Mouse (Mus musculus): ENCODE measurements around the gene Col28a1.

The Col28a1 gene

GRCm38 (mm10) chr6:8192517-8192916 is at the start of gene Col28a1:
Gene Col28a1 (minus strand): TSS chr6:8192617.
- in situ Hi-C loops (cut with MboI) = no loop called here

GRCm38 (mm10) chr6:8228596-8228995 is 36.2 kb upstream of the Col28a1 start:
- in situ Hi-C loops (cut with MboI) = no loop called here

DNA sequence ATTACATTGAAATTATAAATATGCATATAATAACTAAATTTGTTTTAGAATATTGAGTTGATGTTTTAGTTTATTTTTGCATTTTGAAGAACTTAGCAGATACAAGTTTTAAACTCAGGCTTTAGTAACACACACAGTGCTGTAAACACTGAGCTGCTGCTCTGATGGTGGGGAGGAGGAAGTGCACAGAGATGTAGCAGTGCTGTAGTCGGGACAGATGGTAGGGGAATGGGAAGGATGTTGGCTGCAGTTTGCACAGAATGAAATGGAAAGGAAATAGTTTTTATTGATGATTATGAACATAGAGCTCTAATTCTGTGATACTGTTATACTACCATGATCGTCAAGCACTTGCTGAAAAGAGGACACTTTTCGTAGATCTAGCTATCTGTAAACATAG is 34.6 kb upstream of the Col28a1 start:
- in situ Hi-C loops (cut with MboI) = no loop called here

DNA sequence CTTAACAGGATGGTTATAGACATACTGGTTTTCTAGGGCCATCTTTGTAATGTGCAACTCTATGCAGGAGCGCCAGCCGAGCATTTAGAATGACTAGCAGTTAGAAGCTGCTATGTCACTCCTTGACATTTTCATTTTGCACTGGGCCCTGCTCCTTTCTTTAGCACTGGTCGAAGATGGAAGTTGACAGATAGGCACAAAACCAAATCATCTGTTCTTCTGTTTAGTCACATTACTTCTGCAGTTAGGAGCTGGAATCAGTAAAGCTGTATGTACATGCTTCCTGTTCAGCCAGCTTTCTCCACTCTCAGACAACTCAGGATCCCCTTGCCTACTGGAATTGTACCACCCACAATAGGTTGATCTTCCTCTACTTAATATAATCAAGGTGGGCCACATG is 18.2 kb upstream of the Col28a1 start:
- in situ Hi-C loops (cut with MboI) = no loop called here

DNA sequence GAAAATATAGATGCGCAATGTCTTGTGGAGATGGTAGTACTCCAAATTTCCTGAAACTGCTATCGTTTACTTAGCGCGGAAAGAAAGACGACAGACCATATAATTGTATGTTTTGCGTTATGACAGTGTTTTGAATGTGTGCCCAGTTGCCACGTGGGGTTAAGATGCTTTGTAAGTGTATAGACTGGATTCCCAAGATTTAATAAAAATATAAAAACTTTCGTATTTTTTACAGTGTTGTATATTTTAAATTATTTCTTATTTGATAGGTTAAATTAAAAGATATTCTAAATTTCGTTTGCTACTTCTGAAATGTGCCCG is 17.4 kb upstream of the Col28a1 start:
- in situ Hi-C loops (cut with MboI) = no loop called here

- in situ Hi-C loops (cut with MboI) = no loop called here
Measured at GRCm38 (mm10) chr6:8209047-8209865, 16.8 kb upstream of the Col28a1 start, which contains the start of gene Mios. Gene Mios (plus strand): TSS chr6:8209222.

DNA sequence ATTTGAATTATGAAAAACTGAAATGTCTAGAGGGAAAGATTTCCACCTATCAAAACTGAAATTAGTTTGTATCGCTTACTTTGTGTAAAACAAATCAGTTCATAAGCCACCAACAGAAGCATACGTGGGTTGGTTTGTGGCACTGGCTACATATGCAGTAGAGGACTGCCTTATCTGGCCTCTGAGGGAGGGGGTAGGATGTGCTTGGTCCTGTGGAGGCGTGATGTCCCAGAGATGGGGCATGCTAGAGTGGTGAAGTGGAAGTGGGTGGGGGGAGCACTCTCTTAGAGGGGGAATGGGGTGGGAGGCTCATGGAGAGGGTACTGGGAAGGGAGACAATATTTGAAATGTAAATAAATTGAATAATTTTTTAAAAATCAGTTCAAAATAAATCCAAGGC is 2.5 kb downstream of the Col28a1 start:
- in situ Hi-C loops (cut with MboI) = no loop called here

- in situ Hi-C loops (cut with MboI) = no loop called here
Measured at GRCm38 (mm10) chr6:8188599-8189233, 3.7 kb downstream of the Col28a1 start.

- in situ Hi-C loops (cut with MboI) = no loop called here
Measured at GRCm38 (mm10) chr6:8178397-8178941, 13.9 kb downstream of the Col28a1 start.

GRCm38 (mm10) chr6:8176116-8176515 is 16.3 kb downstream of the Col28a1 start:
- in situ Hi-C loops (cut with MboI) = no loop called here

DNA sequence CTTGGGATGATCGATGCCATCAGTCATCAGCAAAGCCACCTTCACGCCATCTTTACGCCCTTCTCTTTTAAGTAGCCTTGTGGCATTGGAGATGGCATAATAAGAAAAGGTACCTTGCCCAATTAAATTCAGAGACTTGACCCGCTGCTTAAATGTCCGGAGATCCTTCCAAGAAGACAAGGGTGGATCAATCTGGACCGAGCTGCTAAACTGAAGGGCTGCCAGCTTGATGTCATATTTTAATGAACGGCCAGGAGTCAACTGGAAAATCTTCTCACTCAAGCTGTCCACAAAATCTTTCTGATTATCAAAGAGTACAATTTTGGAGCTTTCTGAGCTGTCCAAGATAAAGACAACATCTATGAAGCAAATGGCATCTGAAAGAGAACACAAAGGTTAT is 17.1 kb downstream of the Col28a1 start:
- in situ Hi-C loops (cut with MboI) = no loop called here

- in situ Hi-C loops (cut with MboI) = no loop called here
Measured at GRCm38 (mm10) chr6:8174062-8174461, 18.4 kb downstream of the Col28a1 start.

- in situ Hi-C loops (cut with MboI) = no loop called here
Measured at GRCm38 (mm10) chr6:8172101-8172500, 20.3 kb downstream of the Col28a1 start.

DNA sequence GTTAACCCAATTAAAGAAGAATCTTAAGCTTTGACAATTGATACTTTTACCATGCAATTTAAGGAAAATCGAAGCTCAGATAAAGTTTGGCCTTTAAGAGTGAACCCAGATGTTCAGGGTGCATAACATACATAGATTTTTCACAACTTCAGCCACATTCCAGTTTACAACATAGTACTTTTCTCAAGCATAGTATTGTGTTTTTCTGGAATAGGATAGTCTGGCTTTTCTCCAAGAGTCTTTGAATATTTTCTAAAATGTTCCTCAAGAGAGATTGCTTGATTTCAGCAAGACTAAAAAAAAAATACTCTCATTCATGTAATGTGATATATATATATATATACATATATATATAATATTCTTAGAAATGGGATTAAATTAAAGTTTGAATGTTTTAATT is 27.7 kb downstream of the Col28a1 start:
- in situ Hi-C loops (cut with MboI) = no loop called here

GRCm38 (mm10) chr6:8160001-8160400 is 32.4 kb downstream of the Col28a1 start:
- in situ Hi-C loops (cut with MboI) = no loop called here

DNA sequence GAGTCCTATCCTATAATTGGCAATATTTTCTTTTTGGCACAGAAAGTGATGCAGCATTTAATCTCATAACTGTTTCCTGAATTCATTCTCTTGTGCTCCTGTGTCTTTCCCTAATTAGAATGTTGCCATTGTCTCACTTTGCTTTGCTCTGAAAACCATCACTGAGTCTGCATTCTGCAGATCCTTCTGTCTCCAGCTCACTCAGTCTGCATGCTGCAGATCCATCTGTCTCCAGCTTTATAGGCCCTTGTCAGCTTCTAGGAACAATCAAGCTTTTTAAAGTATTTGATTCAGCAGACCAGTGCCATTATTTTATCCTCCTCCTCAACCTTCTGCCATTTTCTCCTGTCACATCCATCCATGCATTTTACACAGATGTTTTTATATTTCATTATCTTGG is 35.3 kb downstream of the Col28a1 start:
- in situ Hi-C loops (cut with MboI) = no loop called here

- in situ Hi-C loops (cut with MboI) = no loop called here
Measured at GRCm38 (mm10) chr6:8152551-8153361, 39.7 kb downstream of the Col28a1 start.

DNA sequence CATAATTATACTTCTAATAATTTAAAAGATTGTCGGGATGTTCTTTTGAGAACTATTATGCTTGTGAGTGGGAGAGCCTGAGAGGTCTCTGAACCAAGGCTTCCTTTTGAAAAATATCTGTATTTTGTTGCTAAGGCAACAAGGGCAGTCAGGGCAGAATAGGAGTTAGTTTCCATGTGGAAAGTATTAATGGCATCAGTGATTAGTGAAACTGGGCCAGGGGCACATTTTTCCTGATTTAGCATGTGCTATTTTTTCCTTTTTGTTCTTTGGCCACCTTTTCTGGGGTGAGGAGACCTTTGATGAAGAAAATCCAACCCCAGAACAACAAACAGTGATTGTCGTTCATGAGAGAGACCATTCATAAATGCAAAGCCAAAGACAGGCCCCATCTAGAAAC is 43.5 kb downstream of the Col28a1 start:
- in situ Hi-C loops (cut with MboI) = no loop called here

DNA sequence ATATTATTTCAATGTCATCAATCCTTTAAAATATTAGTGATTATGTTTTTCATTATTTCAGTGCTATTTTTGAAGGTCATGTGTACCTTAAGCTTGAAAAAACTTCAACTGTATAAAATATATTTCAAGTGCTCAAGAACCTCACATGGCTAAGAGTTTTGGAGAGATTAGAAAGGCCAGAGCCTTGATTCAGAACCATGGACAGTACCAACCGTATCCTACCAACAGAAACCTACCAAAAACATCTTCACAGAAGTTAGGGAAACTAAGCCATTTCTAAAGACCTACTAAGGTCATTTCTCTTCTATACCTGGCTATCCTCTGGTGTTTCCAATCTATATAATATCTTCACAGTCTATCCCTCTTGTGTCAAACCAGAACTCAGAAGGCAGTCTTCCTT is 50.5 kb downstream of the Col28a1 start:
- in situ Hi-C loops (cut with MboI) = no loop called here

DNA sequence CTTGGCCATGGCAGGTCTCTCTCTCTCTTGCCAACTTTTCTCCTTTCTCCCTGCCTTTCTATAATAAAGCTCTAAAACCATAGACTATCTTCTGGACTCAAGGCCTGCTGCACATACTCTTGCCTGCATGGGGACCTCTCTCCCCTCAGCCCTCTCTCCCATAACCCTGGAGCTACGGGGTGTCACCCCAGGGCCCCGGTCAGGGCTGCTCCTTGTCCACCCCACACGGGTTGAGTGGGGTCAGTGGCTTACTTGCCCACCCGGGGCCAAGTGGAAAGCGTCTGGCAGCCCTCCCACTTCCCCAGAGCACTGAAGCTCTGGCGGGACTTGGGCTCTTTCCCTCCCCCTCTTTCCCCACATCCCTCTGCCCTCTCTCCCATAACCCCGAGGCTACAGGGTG is 62.3 kb downstream of the Col28a1 start:
- in situ Hi-C loops (cut with MboI) = no loop called here

GRCm38 (mm10) chr6:8128164-8128563 is 64.3 kb downstream of the Col28a1 start:
- in situ Hi-C loops (cut with MboI) = no loop called here

DNA sequence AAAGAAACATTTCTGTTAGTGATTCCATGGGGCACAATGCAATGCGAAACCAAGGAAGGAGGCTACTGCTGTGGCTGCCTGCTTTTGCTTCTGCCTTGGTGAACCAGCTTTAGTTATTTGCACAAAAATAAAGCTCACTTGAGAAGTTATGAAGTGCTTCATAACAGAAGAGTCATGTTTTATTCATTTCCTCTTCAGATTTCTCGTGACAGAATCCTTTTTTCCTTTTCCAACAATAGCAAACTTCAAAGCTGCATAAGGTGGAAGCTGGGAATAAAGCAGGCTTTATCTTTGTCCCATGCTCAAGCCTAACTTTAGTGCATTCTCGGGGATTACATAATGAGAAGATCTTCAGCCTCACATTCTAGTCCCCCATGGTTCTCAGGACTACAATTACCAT is 65.9 kb downstream of the Col28a1 start:
- in situ Hi-C loops (cut with MboI) = no loop called here

GRCm38 (mm10) chr6:8119116-8119515 is 73.3 kb downstream of the Col28a1 start:
- in situ Hi-C loops (cut with MboI) = no loop called here
